Mouse (Mus musculus) urinary bladder, postnatal 14 days (tissue): Measurements from ENCODE around the gene Mkrn1.
"Not testable (repeated sequence)": the region's sequence is repeated elsewhere in the genome, so short reads cannot be mapped to it uniquely, and the experiment has no call there.

ENCODE experiments used
- DNase-seq: peaks from one replicate; pipeline ENCODE4 v3.0.0; 2021; ENCODE audit warnings: low spot score

Gene Mkrn1

DNA sequence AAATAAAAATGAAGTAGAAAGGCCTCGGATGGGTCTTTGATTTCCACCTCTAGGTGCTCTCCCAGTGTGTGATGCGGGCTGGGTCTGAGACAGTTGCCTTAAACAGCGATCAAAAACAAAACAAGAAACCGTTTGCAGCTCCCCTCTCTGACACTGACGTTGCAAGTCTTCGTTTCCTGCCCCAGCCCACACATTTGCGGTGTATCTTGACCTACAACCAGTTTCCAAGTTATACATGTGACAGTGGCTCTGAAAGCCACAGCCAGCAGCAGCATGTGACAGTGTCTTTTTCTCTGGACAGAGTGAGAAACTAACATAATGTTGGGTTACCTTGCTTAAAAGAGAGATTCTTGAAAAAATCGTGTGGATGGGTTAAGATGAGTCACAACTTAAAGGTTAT, 40.5 kb downstream of the Mkrn1 start:
- DNase-seq, result no peak

DNA sequence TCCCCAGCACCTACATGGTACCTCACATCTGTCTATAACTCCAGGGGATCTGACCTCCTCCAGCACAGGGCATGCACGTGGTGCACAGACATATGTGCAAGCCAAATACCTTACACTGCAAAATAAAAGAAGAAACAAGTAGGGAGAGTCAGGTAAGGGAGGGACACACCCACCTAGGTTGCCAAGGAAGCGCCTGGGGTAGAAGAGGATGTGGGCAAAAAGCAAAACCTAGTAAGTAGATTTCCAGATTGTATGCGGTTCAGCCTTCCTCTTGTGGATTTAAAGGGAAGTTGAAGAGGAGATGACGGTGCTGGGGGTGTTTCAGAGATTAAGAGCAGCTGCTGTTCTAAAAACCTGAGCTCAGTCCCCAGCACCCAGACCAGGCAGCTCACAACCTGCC, 41.0 kb downstream of the Mkrn1 start:
- DNase-seq, result no peak

DNA sequence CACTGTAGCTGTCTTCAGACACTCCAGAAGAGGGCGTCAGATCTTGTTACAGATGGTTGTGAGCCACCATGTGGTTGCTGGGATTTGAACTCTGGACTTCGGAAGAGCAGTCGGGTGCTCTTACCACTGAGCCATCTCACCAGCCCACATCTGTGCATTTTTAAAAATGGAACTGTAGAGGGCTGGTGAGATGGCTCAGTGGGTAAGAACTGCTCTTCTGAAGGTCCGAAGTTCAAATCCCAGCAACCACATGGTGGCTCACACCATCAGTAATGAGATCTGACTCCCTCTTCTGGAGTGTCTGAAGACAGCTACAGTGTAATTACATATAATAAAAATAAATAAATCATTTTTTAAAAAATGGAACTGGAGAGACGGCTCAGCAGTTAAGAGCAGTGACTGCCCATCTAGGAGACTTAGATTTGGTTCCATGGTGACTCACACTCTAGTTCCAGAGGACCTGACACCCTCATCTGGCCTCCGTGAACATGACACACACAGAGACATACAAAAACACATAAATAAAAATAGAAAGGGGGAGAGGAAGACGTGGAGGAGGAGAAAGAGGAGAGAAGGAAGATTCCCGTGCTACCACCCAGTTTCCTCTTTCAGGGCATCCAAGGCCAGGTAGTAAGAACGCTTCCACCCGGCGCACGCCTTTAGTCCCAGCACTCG, 42.0 kb downstream of the Mkrn1 start:
- not testable (repeated sequence) for DNase-seq

DNA sequence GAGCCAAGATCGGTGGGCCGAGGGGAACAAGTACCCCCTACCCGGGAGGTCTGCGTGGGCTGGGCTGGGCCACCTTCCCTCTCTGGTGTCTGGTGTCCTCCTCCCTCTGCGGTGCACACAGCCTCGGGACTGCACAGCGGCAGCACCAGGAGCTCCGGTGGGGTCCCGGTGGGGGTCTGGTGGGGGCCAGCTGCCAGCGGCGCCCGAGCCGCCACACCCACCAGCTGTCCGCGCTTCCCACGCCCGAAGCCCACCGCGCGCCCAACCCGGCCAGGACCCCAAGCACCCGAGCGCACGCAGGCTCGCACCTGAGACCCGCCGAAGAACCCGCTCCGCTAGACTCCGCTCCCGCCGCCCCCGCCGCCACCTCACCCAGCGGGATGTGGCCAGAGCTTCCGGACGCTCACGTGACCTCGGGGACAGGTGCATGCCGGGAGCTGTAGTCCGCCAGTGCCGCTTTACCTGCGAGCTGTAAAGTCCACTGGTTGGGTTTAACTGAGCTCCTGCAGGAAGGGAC, 42.9 kb downstream of the Mkrn1 start, which contains the start of gene Slc37a3:
Gene Slc37a3, minus strand, starts transcription at position 365 of the 517 bp plus-strand sequence.
- peak; percentile 91 for DNase-seq

DNA sequence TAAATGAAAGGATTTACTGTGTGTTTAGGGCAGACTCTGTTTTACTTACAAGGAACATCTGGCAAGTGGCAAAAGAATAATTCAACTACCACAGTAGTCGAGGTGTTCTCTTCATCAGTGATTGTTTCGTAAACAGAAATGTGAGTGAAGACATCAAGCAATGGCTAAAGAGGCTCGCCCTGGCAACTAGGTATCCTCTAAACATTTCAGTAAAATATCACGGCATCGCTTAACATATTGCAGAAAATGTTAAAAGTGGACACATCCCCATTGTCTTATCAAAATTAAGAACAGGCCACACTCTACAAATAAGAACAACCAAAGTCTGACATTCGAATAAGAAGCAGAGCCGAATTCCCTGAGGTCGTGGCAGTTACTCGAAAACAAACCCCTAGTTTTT, 43.5 kb downstream of the Mkrn1 start:
- DNase-seq, result no peak

DNA sequence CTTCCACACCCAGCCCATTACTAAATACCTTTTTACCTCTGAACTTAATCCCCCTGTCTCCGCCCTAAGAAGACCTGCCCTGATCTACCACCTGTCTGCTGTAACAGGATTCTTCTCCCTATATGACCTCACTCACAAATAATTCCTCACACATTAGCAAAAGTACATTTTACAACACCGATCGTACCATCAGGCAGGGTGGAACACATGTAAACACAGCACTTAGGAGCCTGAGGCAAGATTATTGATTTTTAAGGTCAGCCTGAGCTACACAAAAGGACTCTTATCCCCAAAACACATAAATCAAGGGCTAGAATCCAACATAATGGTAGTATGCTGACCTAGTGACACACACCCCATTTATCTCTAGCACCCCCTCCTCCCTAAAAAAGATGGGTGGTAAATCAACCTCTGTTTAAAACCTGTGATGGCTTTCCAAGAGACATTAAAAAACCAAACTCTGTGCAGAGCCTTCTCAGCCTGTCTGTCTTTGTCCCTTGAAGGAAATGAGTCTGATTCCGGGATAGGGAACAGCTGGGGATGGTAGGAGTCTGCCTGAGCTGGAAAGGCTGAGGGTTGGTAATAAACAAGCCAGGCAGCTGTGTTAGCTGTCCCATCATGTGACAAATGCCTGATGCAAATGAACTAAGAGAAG, 46.8 kb downstream of the Mkrn1 start:
- DNase-seq, result no peak

DNA sequence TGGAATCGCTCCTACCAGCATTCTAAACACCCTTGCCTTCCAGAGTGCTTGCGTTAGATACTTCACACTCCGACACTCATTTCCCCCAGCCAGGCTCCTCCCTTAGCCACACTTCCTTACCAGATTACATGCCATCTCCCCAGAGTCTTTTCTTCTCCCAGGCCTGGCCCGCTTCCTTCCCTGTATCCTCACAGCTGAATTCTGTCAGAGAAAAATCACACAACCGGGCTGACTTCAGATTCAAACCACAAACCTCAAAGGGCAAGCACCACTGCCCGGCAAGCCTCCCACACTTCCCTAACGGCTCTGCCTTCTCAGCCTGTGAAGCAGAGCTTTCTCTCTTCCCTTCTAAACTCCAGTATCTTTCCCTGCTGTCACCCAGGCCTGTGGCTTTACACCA, 47.5 kb downstream of the Mkrn1 start:
- DNase-seq, result peak; percentile 20

DNA sequence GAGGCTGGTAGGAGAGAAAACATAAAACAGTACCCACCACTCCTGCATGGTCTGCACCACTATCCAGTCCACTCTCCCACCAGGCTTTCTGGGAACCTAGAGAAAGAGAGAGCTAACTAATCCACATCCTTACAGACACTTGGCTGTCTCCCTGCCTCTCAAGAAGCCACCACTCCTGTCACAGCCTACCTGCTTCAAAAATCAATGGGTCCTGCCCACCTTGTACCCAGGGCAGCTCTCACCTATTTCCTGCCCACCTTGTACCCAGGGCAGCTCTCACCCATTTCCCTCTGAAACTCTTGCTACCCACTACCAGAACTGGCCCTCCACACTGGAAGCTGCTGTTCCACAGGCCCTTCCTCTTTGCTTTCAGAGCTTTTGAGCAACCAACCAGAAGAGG, 48.2 kb downstream of the Mkrn1 start:
- DNase-seq, result no peak

DNA sequence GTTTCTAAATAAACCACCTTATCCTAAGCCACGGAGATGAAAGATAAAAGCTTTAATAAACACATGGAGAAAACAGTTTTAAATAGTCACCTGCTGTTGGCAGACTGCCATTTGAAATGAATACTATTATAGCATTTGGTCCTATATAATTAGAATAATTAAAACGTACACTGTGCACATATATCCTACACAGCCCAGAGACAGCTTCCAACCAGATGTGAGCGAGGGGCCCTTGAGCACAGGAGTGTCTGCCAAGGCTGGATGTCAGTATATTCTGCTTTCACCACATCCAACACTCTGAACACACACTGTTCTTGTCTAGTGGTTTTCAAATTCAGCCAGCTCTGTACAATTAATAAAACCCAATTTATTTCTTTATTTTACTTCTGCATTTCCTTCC, 50.6 kb downstream of the Mkrn1 start:
- no peak for DNase-seq

DNA sequence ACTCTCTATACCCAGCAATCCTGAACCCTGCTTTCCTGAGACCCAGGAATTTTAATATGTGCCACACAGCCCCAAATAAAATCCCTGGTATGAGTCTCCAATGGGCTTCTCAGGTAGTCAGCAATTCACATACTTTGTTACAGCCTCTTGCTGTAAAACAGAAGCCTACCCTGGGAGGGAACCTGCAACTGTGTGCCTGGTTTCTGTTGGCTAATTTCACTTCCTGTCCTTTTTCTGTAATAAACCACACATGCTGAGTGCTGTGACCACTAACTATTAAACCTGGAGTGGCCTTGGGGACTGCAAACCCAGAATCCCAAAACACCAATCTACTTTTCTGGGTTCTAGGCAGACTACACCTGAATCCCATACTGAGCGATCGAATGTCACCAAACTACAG, 57.6 kb downstream of the Mkrn1 start:
- DNase-seq, result no peak

DNA sequence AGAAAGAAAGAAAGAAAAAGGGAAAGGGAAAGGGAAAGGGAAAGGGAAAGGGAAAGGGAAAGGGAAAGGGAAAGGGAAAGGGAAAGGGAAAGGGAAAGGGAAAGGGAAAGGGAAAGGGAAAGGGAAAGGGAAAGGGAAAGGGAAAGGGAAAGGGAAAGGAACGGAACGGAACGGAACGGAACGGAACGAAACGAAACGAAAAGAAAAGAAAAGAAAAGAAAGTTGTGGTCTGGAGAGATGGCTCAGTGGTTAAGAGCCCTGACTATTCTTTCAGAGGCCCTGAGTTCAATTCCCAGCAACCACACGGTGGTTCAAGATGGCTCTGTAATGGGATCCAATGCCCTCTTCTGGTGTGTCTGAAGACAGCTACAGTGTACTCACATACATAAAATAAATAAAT, 61.1 kb downstream of the Mkrn1 start:
- DNase-seq, result not testable (repeated sequence)

DNA sequence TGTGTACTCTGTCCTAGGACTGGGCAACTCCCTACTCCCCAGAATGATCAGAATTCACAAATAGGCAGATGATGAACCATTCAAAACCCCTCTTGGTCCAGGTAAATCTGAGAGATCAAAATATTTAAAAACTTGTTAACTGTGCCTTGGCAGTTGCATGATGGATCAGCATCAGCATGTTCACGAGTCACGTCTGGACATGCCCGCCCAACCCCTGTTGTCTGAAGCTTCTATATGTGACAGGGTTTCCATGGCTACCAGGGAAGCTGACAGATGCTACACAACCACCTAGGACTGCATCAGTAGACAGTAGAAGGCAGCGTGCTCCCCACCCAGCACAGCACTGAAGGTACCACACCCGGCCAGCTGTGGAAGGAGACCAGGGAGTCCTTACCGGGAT, 71.3 kb downstream of the Mkrn1 start:
- DNase-seq, result no peak

DNA sequence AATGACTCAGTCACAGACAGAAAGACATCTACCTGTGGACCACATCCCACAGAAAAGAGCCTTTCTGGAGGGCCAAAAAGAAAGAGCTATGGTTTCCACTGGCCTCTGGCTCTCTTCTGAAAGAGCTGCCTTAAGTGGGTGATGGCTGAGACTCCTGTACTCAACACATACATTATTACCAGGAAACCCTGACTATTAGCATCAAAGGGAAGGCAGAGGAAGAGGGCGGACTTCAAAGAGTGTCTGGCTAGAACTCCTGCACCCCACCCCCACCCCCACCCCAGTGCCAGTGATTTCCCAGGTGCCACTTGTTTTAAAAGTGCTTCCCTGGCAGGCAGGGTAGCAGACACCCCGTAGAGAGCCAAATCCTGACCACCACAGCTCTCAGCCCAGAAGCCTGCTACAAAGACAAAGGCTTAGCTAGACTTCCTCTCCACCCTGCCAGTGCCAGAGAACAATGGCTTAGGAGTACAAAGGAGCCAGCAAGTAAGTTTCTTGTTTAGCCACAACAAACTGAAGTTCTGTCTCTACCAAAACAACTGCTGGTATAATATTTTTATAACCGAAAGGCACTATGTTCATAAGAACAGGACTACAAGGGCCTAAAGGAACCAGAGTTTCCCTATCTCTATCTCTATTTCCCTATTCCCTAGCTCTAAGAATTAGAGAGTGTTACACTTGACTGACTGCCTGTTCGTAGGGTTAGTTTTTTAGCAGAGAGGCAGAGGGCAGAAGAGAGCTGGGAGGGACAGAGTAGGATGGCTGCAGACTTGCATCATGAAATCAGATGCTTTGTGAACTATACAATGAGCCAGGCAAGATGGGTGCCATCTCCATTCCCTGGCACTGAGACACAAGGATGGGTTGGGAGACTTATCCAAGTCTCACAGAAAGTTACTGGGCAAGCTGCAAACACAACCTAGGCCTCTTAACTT, 72.1 kb downstream of the Mkrn1 start:
- no peak for DNase-seq
